Mouse (Mus musculus) monocyte, adult 2 months (primary cell): ENCODE data around the gene Patz1.

Experiments used
- DNase-seq, 2 experiments: peaks; one replicate each; pipeline ENCODE4 v3.0.0; 2022; ENCODE audit warnings: low spot score in 2 of 2, low read depth in 1 of 2

Patz1 gene

GRCm38 (mm10) chr11:3352131-3352530 lies 63.5 kb downstream of the Patz1 start:
- DNase-seq = no peak

DNA sequence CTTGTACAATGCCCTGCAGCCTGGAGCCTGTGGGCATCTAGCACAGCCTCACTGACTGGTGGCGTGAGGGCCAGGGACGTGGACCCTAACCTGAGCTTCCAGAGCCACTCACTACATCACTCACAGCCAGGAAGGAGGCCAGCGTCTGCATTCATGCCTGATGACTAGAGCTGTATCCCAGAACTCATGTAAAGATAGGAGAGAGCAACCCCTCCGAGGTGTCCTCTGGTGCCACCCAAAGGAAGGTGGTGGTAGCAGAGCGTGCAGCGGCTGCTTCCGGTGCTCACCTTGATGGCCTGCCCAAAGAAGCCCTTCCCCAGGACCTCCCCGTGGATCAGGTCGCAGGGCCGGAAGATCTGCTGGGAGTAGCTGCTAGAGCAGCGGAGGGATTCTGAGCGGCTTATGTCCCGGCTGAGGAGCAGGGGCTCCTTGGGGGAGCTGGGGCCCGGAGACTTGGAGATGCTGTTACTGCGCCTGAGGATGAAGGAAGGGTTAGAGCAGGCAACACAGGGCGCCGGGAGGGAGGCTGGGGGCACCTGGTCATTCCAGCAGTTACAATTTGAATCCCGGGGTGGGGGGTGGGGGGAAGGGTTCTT lies 64.4 kb downstream of the Patz1 start:
- no peak for DNase-seq
